Mouse (Mus musculus) megakaryocyte, embryonic 14.5 days (primary cell): ENCODE measurements around the gene Gprc5b.

Source experiments
- FLI1 ChIP-seq: IDR thresholded peaks from 2 replicates; pipeline ENCODE4 v1.6.1; 2012; ENCODE audit warnings: low read length, inconsistent platforms, mixed read lengths
- GATA1 ChIP-seq: IDR thresholded peaks from 3 replicates; pipeline ENCODE4 v1.6.1; 2012; ENCODE audit warnings: mixed read lengths, low read length, inconsistent platforms, borderline replicate concordance

DNA sequence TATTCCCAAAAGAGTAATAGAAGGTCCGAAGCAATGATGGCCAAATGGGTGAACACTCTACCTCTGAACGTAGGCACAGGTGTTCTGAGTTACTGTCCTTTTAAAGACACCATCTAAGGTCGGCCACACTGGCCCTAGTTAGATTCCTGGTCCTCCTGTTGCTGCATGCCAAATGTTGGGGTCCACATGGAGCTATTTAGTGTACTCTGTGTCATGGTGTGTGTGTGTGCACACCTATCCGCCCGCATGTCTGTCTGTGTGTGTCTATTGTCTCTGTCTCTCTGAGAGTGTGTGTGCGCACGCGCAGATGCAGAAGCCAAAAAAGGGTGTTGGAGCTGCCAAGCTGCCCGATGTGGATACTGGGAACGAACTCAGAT, 17.9 kb downstream of the Gprc5b start:
- no peak for TF ChIP-seq GATA1
- no peak for TF ChIP-seq FLI1
